Mouse (Mus musculus): Measurements from ENCODE around the gene Gm21992. TPM values are rescaled to one million over a fixed set of nuclear protein-coding genes. Genes with fewer than 3 reads are reported as not detected.
"Not testable (repeated sequence)": the region's sequence is repeated elsewhere in the genome, so short reads cannot be mapped to it uniquely, and the experiment has no call there.

Gm21992 gene
- total RNA-seq, 2 experiments from 2014 or later, result 26.6 to 27.2 TPM

- no peak for DNase-seq (ENCODE audit: low spot score in 2 of 2)
- no peak for TF ChIP-seq CTCF (conservative IDR thresholded peaks at IDR 0.05)
- peak overlapping the region; percentile 56 for H3K27ac ChIP-seq
- H3K4me3 ChIP-seq, result peak overlapping the region; percentile 88
Observed at GRCm38 (mm10) chr19:4838526-4839140, 27.2 kb upstream of the Gm21992 start.

GRCm38 (mm10) chr19:4837049-4837448 is 25.6 kb upstream of the Gm21992 start:
- no peak overlapping the region for H3K27ac ChIP-seq
- no peak overlapping the region for H3K4me3 ChIP-seq
- DNase-seq (ENCODE audit: low spot score in 2 of 2), result no peak
- no peak for TF ChIP-seq CTCF (conservative IDR thresholded peaks at IDR 0.05)

- DNase-seq (ENCODE audit: low spot score in 2 of 2), result no peak
- H3K27ac ChIP-seq, result no peak overlapping the region
- no peak for TF ChIP-seq CTCF (conservative IDR thresholded peaks at IDR 0.05)
- no peak overlapping the region for H3K4me3 ChIP-seq
Observed at GRCm38 (mm10) chr19:4836096-4836495, 24.7 kb upstream of the Gm21992 start.

- no peak overlapping the region for H3K27ac ChIP-seq
- TF ChIP-seq CTCF (conservative IDR thresholded peaks at IDR 0.05), result no peak
- H3K4me3 ChIP-seq, result no peak overlapping the region
- no peak for DNase-seq (ENCODE audit: low spot score in 2 of 2)
Observed at GRCm38 (mm10) chr19:4833977-4834376, 22.6 kb upstream of the Gm21992 start.

GRCm38 (mm10) chr19:4829156-4829555 is 17.7 kb upstream of the Gm21992 start:
- TF ChIP-seq CTCF (conservative IDR thresholded peaks at IDR 0.05), result no peak
- Histone ChIP-seq H3K27ac (no peak overlapping the region), H3K4me3 (no peak overlapping the region)
- DNase-seq (ENCODE audit: low spot score in 2 of 2), result peak; percentile 59 to 68

GRCm38 (mm10) chr19:4828444-4829114 is 17.2 kb upstream of the Gm21992 start:
- Histone ChIP-seq H3K4me3 (no peak overlapping the region), H3K27ac (no peak overlapping the region)
- TF ChIP-seq CTCF (conservative IDR thresholded peaks at IDR 0.05), result no peak
- DNase-seq (ENCODE audit: low spot score in 2 of 2), result no peak

GRCm38 (mm10) chr19:4820678-4821303 is 9.4 kb upstream of the Gm21992 start:
- H3K27ac ChIP-seq, result peak overlapping the region; percentile 56; the same call in 1 of the 2 replicates
- DNase-seq (ENCODE audit: low spot score in 2 of 2), result peak; percentile 67 to 82
- peak; percentile 65 for TF ChIP-seq CTCF (conservative IDR thresholded peaks at IDR 0.05)

GRCm38 (mm10) chr19:4817182-4817835 is 5.9 kb upstream of the Gm21992 start:
- TF ChIP-seq CTCF (conservative IDR thresholded peaks at IDR 0.05), result no peak
- DNase-seq (ENCODE audit: low spot score in 2 of 2), result no peak
- H3K27ac ChIP-seq, result no peak overlapping the region
- H3K4me3 ChIP-seq, result no peak overlapping the region

More at GRCm38 (mm10) chr19:4820678-4821303, 9.4 kb upstream of the Gm21992 start:
- no peak overlapping the region for H3K4me3 ChIP-seq

GRCm38 (mm10) chr19:4813015-4813414 is 1.6 kb upstream of the Gm21992 start:
- H3K4me3 ChIP-seq, result no peak overlapping the region
- no peak for DNase-seq (ENCODE audit: low spot score in 2 of 2)
- peak; percentile 34 for TF ChIP-seq CTCF (conservative IDR thresholded peaks at IDR 0.05)
- H3K27ac ChIP-seq, result no peak overlapping the region

GRCm38 (mm10) chr19:4812334-4812949 is 1.0 kb upstream of the Gm21992 start:
- not testable (repeated sequence) for DNase-seq (ENCODE audit: low spot score in 2 of 2)
- H3K4me3 ChIP-seq, result peak overlapping the region; percentile 99
- peak overlapping the region; percentile 94 for H3K27ac ChIP-seq
- peak; percentile 45 for TF ChIP-seq CTCF (conservative IDR thresholded peaks at IDR 0.05)

GRCm38 (mm10) chr19:4811909-4812242 is 464 bp upstream of the Gm21992 start:
- no peak for TF ChIP-seq CTCF (conservative IDR thresholded peaks at IDR 0.05)
- Histone ChIP-seq H3K4me3 (peak overlapping the region; percentile 99), H3K27ac (peak overlapping the region; percentile 94)
- no peak for DNase-seq (ENCODE audit: low spot score in 2 of 2)

GRCm38 (mm10) chr19:4810746-4811062 is 708 bp downstream of the Gm21992 start:
- DNase-seq (ENCODE audit: low spot score in 2 of 2), result no peak
- peak overlapping the region; percentile 99 for H3K4me3 ChIP-seq
- peak overlapping the region; percentile 94 for H3K27ac ChIP-seq
- no peak for TF ChIP-seq CTCF (conservative IDR thresholded peaks at IDR 0.05)

- DNase-seq (ENCODE audit: low spot score in 2 of 2), result no peak
- peak overlapping the region; percentile 99 for H3K4me3 ChIP-seq
- H3K27ac ChIP-seq, result peak overlapping the region; percentile 94
- TF ChIP-seq CTCF (conservative IDR thresholded peaks at IDR 0.05), result no peak
Observed at GRCm38 (mm10) chr19:4810309-4810708, 1.1 kb downstream of the Gm21992 start.
